Mouse (Mus musculus): ENCODE results near the gene Rbfox1.

GRCm38 (mm10) chr16:7433296-7433695 lies 1548.1 kb downstream of the Rbfox1 start:
- TF ChIP-seq POLR2A (IDR thresholded peaks at IDR 0.05; ENCODE audit: insufficient read depth, low read length) (no peak), EP300 (IDR thresholded peaks at IDR 0.05; ENCODE audit: insufficient read depth, low read depth, low read length) (no peak), CTCF (IDR thresholded peaks at IDR 0.05; ENCODE audit: low read depth, low read length) (no peak)
